Mouse (Mus musculus) Patski (cell line): ENCODE results near the gene Cdk7. TPM values are rescaled to one million over a fixed set of nuclear protein-coding genes. Genes with fewer than 3 reads are reported as not detected.
A peak's percentile ranks its signal among the peaks of the same experiment; 100 is the strongest.

Source experiments
- ATAC-seq: fragments of 100-300 bp; one replicate; pipeline ENCODE4 v1.8.0; 2021
- CTCF ChIA-PET: fragments of 350-600 bp; sonication (Branson Sonifier 250); formaldehyde crosslinking; loops from one replicate; lab custom pipeline; 2022; ENCODE audit warnings: inconsistent platforms; lab: Charles Lee
- POLR2A ChIA-PET: fragments of 350-600 bp; sonication (Branson Sonifier 250); formaldehyde crosslinking; loops from one replicate; lab custom pipeline; 2022; ENCODE audit warnings: antibody characterized with exemption, inconsistent platforms; lab: Charles Lee
- DNase-seq: peaks from one replicate; pipeline ENCODE4 v3.0.0-alpha.2; 2011; ENCODE audit warnings: low read depth, low spot score
- H3K27me3 ChIP-seq: fragments of 371-371 bp; one replicate; pipeline ENCODE4 v1.5.1; 2021
- CTCF ChIP-seq: fragments of 100-300 bp; IDR thresholded peaks from one replicate; pipeline ENCODE4 v1.5.1; 2021
- in situ Hi-C: fragments of 300-500 bp; cut with MboI; formaldehyde crosslinking; loops from 3 replicates; pipeline ENCODE4 v1.11.1; 2018; ENCODE audit warnings: low pct_unique_long_range_greater_than_20kb, mixed read lengths
- polyA plus RNA-seq: library from polyadenylated mRNA; unstranded; gene quantifications from one replicate; pipeline ENCODE4 v1.2.3, GENCODE M21; 2021

Cdk7 gene
- polyA plus RNA-seq, result 56.5 TPM

DNA sequence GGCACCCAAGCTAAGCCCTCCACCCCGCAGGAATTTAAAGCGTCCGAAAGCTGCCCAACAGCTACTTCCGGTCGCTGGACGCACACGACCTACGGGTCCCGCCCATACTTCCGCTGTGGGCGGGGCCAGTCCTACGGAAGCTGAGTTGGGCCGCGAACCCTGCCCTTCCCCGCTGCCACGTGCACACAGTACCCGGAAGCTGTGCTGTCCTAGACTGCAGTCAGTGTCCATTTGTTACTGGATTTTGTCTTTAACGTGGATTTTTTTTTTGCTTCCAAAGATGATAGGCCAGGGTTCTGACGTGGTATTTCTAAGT lies at the start of gene Cdk7:
Gene Cdk7 (minus strand): TSS at position 79 of the 316 bp plus-strand sequence.
- TF ChIP-seq CTCF, result no peak
- ChIA-PET CTCF (no interaction called here), POLR2A (interaction anchor here (1.1 kb wide), 1 partner anchor 40 kb away, joined by 3 read pairs; no protein-coding TSS in a partner anchor)
- peak; percentile 73 for DNase-seq
- peak; percentile 97 for ATAC-seq
- in situ Hi-C loops, result no loop called here
- no peaks in the 10 kb centered on the region for H3K27me3 ChIP-seq

DNA sequence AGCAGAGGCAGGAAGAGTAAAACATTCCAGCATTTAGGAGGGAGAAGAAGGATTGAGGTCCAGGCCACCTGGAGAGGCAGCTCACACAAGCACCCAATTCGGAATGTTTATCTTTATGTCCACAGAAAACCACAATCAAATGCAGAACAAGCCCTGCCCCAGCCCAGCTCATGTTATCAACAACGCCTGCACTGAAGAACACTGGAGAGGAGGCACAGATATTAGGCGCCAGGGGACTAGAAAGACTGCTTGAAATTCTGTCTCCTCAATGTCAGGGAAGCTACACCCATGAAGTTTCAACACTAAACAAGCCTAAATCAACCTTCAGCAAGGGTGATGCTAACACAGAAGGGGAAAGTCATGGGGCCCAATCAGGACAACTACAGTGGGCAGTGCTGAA lies 46.8 kb upstream of the Cdk7 start:
- no peak for DNase-seq
- no peaks in the 10 kb centered on the region for H3K27me3 ChIP-seq
- POLR2A ChIA-PET, result no interaction called here
- in situ Hi-C loops, result no loop called here
- ATAC-seq, result no peak
- TF ChIP-seq CTCF, result no peak
- CTCF ChIA-PET, result no interaction called here

DNA sequence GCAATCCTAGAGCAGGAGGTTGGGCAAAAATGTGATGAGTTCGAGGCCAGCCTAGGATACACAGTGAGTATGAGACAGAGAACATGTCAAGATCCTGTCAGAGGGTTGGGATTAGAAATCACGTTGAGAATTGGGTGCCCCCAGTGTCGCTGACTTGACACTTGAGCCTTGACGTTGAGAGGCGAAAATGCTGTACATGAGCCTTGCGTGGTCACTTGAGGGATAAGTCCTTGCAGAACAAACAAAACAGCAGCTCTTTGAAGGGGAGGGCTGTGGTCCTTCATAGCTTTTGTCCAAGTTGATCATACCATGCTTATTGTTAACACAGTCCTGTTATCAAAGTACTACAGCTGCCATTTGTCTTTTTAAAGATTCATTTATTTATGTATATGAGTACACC lies 46.0 kb upstream of the Cdk7 start:
- ChIA-PET POLR2A (no interaction called here), CTCF (no interaction called here)
- in situ Hi-C loops, result no loop called here
- no peaks in the 10 kb centered on the region for H3K27me3 ChIP-seq
- TF ChIP-seq CTCF, result no peak
- ATAC-seq (no peak), DNase-seq (no peak)

DNA sequence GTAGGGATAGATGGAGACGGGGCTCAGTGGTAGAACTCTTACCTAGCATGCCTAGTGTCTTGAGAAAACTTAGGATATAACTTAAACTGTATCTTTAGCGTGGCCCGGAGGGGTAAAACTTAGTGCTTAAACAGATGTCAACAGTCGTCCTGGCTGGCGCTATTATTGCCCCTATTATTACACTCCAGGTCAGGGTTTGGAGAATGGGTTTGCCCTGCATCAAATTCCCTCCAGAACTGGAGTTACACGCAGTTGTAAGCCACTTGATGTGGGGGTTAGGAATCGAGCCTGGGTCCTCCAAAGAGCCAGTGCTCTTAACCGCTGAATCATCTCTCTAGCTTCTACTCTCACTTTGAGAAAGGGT lies 45.3 kb upstream of the Cdk7 start:
- DNase-seq (no peak), ATAC-seq (no peak)
- no peaks in the 10 kb centered on the region for H3K27me3 ChIP-seq
- no peak for TF ChIP-seq CTCF
- ChIA-PET CTCF (interaction anchor here (0.6 kb wide), 1 partner anchor 38 kb away, joined by 3 read pairs; no protein-coding TSS in a partner anchor), POLR2A (interaction anchor here (1.0 kb wide), 1 partner anchor 33 kb away, joined by 3 read pairs; no protein-coding TSS in a partner anchor)
- in situ Hi-C loops, result no loop called here

DNA sequence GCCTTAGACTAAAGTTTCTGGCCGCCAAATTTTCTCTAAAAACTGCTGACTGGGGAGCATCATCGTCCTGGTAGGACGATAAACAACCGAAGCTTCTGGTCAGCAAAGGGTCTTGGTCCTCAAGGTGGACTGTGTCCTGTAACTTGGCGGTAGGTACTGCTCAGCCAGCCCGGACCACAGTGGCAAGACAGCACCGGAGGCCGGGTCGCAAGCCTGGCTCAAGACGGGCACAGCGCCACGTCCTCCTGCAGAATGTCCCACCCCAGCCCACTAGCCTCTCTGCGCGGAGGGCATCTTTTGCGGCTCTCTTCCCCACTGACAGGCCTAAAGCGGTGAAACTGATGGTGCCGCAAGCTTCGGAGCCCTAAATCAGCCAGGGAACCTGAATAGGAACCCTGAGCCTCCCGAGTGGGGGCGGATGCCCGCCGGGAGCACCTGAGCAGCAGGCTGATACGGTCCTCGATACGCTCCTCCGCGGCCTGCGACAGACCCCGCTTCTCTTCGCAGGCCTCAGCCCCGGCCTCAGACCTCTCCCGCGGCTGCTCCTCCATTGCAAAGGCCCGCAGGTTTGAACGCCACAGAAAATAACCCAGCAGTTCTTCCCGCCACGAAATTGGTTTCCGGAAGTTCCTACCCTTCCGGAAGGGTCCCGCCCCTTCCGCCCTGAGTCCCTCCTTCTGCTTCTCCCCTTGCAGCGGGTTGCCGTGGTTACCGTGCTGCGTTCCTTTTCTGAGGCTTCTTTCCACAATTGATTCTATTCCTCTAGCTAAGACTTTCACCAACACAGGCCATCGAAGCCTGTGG lies 44.7 kb upstream of the Cdk7 start, which contains the start of gene Cenph:
Gene Cenph (minus strand): TSS at position 648 of the 804 bp plus-strand sequence.
- TF ChIP-seq CTCF, result no peak
- ChIA-PET POLR2A (interaction anchor here (1.0 kb wide), 1 partner anchor 32 kb away, joined by 3 read pairs; no protein-coding TSS in a partner anchor), CTCF (interaction anchor here (0.6 kb wide), 1 partner anchor 38 kb away, joined by 3 read pairs; no protein-coding TSS in a partner anchor)
- peak; percentile 77 for ATAC-seq
- in situ Hi-C loops, result no loop called here
- H3K27me3 ChIP-seq, result no peaks in the 10 kb centered on the region
- DNase-seq, result peak; percentile 48

DNA sequence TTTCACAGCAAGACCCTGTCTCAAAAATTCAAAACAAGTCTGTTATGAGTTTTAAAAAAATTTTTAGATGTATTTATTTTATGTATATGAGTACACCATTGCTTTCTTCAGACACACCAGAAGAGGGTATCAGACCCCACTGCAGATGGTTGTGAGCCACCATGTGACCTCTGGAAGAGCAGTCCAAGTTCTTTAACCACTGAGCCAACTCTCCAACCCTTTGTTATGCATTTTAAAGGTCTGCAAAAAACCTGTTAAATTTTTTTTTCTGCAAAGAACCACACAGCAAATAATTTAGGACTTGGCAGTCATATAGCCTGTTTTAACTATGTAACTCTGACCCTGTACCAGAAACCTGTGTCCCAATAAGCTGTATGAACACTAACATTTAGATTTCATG lies 44.0 kb upstream of the Cdk7 start:
- CTCF ChIA-PET, result no interaction called here
- DNase-seq, result no peak
- ATAC-seq, result no peak
- TF ChIP-seq CTCF, result no peak
- POLR2A ChIA-PET, result no interaction called here
- no peaks in the 10 kb centered on the region for H3K27me3 ChIP-seq
- in situ Hi-C loops, result no loop called here

DNA sequence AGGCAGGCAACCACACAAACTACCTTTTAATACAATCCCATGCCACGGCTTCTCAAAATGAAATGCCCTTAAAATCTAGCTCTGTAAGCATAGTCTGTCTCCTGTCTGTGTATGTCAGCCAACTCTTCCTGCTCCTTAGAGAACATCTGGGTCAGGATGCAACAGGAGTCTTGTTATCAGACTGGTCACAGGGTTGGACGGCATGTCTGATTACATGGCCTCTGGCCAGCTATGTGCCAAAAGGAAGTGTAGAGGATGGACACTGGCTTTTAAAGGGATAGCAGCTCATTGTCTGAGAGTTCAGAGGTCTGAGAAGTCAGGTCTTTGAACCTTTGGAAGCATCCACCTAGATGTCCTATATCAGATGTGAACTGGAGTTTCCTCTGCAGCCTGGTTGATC lies 24.6 kb upstream of the Cdk7 start:
- ATAC-seq (no peak), DNase-seq (no peak)
- in situ Hi-C loops, result no loop called here
- CTCF ChIA-PET, result no interaction called here
- no peak for TF ChIP-seq CTCF
- POLR2A ChIA-PET, result interaction anchor here (1.0 kb wide), 1 partner anchor 11 kb away, joined by 3 read pairs; the partner anchor contains the start of gene Mrps36
- H3K27me3 ChIP-seq, result no peaks in the 10 kb centered on the region

DNA sequence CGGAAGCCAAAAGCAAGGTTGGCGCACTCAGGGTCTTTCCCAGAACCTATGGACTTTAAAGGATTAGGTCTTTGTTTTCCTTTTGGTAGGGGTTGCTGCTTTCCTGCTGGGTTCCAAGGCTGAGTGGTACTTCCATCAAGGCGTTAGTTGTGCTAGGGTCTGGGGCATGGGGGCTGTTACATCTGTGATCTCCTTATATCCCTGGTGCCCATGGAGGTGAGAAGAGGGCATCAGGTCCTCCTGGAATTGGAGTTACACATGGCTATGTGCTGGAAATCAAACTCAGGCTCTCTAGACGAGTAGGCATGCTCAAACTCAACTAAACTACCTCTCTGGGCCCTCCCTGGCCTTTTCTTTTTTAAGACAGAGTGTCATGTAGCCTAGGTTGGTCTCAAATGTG lies 23.4 kb upstream of the Cdk7 start:
- no peak for TF ChIP-seq CTCF
- ATAC-seq (no peak), DNase-seq (no peak)
- no peaks in the 10 kb centered on the region for H3K27me3 ChIP-seq
- in situ Hi-C loops, result no loop called here
- ChIA-PET POLR2A (no interaction called here), CTCF (no interaction called here)

DNA sequence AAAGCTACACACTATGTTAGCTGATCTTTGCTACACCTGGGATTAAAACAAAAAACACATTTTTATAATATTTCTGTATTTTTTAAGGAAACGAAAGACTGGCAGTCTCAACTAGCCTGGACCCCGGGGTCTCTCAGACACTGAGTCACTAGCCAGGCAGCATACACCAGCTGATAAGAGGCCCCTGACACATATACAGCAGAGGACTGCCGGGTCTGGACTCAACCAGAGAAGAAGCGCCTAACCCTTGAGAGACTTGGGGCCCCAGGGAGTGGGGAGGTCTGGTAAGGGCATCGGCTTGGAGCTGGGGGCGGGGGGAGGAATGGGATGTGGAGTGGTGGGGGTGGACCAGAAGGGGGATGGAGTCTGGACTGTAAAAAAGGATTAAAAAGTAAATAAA lies 22.3 kb upstream of the Cdk7 start:
- no peaks in the 10 kb centered on the region for H3K27me3 ChIP-seq
- in situ Hi-C loops, result no loop called here
- ChIA-PET POLR2A (no interaction called here), CTCF (no interaction called here)
- DNase-seq (no peak), ATAC-seq (no peak)
- no peak for TF ChIP-seq CTCF

DNA sequence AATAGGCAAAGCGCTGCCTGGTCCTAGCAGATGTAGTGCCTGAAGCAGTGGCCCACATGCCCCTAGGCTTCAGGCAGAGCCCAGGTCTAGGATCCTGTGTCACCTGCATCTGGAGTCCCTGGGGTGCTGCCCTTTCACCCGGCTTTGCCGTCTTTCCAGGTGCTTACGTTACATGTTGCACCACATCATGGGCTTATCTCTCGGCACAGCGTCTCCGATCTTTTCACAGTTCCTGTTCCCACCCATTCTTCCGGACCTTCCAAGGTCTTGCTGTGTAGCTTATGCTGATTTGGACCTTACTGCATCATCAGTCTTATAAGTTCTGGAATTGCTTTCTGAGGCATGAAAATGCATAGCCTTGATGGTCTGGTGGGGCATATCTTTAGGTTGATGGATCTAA lies 21.8 kb upstream of the Cdk7 start:
- ChIA-PET POLR2A (no interaction called here), CTCF (no interaction called here)
- no peaks in the 10 kb centered on the region for H3K27me3 ChIP-seq
- ATAC-seq (no peak), DNase-seq (no peak)
- in situ Hi-C loops, result no loop called here
- no peak for TF ChIP-seq CTCF

DNA sequence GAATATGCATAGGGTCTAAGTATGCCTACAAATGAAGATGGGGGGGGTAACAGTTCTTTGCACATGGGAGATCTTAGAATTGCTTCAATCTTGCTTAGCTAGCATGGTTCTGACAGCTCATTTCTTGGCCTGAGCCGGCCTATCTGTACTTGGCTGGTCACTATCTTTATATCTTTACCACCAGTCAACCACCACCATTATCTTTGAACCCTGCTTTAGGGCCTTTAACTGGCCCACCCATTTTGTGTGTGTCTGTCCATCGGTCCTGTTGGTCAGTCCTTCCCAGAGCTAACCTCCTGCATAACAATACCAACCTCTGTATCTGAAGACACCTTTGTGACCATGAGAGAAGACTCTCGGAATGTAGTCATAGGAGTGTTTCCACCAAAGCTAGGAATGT lies 20.7 kb upstream of the Cdk7 start:
- CTCF ChIA-PET, result no interaction called here
- ATAC-seq (no peak), DNase-seq (no peak)
- no peak for TF ChIP-seq CTCF
- H3K27me3 ChIP-seq, result no peaks in the 10 kb centered on the region
- in situ Hi-C loops, result no loop called here
- POLR2A ChIA-PET, result no interaction called here

DNA sequence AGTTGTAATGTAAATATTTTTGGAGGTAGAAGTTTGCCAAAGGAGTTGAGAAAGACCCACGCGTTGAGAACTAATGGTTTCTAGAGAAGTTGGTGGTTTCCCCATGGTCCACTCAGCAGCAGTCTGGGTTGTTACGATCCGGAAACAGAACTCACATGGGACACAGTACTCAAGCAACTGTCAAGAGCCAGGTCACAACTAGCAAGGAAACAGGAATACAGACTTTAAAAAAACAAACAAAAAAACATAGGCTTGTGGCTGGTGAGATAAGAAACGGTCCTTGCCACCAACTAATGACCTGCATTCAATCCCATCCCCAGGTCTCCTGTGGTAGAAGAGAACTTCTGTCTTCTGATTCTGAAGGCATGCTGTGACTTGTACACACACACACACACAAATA lies 20.1 kb upstream of the Cdk7 start:
- ChIA-PET POLR2A (no interaction called here), CTCF (no interaction called here)
- in situ Hi-C loops, result no loop called here
- ATAC-seq, result no peak
- TF ChIP-seq CTCF, result no peak
- DNase-seq, result no peak
- no peaks in the 10 kb centered on the region for H3K27me3 ChIP-seq
